Mouse (Mus musculus) erythroblast, embryonic 14.5 days (primary cell): ENCODE measurements around the gene Fank1.

ENCODE experiments used
- GATA1 ChIP-seq: IDR thresholded peaks from 2 replicates; pipeline ENCODE4 v1.6.1; 2012; ENCODE audit warnings: low read length, inconsistent platforms, mixed read lengths
- TAL1 ChIP-seq: IDR thresholded peaks from 3 replicates; pipeline ENCODE4 v1.6.1; 2012; ENCODE audit warnings: low read length, inconsistent platforms, mixed read lengths

GRCm38 (mm10) chr7:133908966-133909365 lies 132.3 kb downstream of the Fank1 start:
- TF ChIP-seq GATA1 (no peak), TAL1 (no peak)
